Mouse (Mus musculus): ENCODE results near the gene Prdx5.
"Not testable (repeated sequence)": the region's sequence is repeated elsewhere in the genome, so short reads cannot be mapped to it uniquely, and the experiment has no call there.

Gene Prdx5

DNA sequence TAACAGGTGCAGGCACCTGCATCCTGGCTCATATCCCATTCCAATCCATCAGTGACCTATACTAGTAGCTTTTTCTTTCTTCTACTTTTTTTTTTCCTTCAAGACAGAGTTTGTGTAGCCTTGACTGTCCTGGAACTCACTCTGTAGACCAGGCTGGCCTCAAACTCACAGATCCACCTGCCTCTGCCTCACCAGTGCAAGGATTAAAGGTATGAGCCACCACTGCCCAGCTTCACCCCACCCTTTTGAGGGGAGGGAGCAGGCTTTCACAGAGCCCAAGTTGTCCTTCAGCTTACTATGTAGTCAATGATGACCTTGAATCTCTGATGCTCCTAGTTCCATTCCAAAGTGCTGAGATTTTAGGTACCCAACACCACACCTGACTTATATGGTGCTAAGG is 9.5 kb upstream of the Prdx5 start:
- no peak for DNase-seq (ENCODE audit: low spot score in 2 of 2)

GRCm38 (mm10) chr19:6918321-6918720 is 8.4 kb upstream of the Prdx5 start:
- DNase-seq (ENCODE audit: low spot score in 2 of 2) = no peak

- no peak for DNase-seq (ENCODE audit: low spot score in 2 of 2)
Observed at GRCm38 (mm10) chr19:6916496-6916895, 6.6 kb upstream of the Prdx5 start.

DNA sequence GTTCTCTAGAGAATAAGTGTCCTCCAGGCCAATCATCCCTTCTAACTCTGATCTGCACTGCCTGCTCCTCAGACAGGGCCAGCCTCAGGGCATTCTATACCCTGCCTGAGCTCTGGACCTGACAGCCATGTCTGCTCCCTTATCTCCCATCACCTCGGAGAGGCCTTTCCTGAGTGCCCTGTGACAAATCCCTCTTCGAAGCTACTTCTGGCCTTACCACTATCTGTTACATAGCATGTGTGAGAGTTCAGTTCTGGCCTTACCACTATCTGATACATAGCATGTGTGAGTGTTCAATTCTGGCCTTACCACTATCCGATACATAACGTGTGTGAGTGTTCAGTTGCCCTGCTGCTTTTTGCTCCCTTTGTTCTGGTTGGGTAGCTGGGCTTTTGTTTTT is 5.4 kb upstream of the Prdx5 start:
- DNase-seq (ENCODE audit: low spot score in 2 of 2) = no peak

- DNase-seq (ENCODE audit: low spot score in 2 of 2) = no peak
Observed at GRCm38 (mm10) chr19:6914540-6914939, 4.6 kb upstream of the Prdx5 start.

DNA sequence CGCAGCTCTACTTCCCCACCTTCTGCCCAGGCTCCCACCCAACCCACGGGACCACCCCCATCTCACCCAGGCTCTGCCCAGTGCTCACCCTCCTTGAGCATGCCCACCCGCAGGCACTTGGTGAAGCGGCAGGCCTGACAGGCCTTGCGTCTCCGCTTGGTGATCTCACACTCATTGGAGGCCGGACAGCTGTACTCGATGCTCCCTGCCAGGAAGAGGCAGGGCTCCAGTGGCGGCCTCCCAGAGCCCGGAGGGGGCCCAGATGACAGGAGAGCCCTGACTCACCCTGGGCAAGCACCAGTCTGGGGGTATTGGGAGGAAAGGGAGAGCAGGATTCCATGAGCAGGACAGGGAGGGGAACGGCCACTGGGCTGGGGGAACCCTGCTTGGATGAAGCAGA is 4.1 kb upstream of the Prdx5 start:
- DNase-seq (ENCODE audit: low spot score in 2 of 2) = no peak

GRCm38 (mm10) chr19:6913036-6913435 is 3.1 kb upstream of the Prdx5 start:
- no peak for DNase-seq (ENCODE audit: low spot score in 2 of 2)

DNA sequence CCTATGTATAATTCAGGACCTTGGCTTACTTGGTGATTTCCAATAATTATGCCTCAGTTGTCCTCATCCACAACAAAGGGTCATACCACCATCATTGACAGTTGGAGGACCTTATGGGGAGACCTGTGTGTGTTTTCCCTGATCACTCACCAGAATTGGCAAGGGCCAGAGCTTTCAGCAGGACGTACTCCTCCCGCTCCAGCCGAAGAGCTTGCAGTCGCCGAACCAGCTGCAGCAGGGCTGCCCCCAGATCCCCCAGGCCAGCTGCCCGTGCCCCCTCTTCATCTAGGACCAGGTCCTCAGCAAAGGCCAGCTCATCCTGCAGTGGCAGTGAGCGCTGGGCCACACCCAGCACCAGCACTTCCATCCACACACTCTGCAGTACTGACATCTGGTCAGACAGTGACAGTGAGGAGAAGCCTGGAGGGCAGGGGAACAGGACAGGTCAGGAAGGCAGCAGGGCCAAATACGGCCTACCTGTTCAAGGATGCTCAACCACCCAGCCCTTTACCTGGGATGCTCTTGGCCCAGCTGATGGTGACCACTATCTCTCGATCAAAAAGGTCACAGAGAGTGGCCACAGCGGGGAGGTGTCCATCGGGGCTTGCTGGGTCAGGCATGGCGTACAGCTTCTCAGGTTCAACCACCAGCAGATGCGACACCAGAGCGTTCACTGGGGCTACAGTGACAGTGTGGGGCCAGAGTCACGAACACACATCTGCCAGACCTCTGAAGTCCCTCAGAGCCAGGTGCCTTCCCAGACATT is 2.5 kb upstream of the Prdx5 start:
- DNase-seq (ENCODE audit: low spot score in 2 of 2) = no peak

DNA sequence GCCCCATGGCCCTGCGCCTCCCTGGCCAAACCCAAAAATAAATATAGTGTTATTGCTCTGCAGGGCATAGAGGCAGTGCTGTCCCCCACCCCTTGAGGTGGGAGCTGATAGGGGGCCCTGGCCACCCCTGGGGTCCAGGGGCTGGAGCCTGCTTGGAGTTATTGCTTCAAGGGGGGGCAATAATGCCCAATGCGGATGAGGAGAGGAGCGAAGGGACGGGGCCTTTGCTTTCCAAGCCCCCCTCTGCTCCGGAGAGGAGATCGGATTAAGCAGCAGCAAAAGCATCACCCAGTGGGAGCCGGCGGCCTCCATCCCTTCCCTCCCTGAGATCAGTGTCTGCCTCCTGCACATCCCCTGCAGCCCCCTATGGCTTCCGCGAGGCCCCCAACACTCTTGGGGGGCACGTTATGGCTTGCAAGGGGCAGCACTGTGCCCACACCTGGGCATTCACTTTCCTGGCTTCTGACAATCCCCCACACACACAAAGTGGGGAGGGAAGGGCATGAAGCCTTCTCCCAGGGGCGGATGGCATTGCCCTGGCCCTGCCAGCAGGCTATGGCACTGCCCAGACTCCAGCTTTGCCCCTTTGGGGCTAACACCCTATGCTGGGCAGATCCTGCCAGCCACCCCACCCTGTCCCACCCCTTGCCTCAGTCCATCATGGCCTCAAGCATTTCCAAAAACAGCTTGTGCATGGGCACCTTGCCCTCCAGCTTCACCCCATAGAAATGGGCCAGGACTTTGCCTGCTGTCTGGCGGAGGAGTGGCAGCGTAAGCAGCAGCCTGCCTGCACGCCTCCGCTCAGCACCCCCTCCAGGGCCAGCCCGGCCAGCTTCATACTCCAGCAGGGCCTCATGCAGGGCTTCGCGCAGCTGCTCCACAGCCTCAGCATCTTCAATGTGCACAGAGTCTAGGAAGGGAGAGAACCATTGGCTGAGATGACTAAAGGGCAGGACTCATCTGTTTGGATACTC is 1.5 kb upstream of the Prdx5 start:
- DNase-seq (ENCODE audit: low spot score in 2 of 2) = no peak

- not testable (repeated sequence) for DNase-seq (ENCODE audit: low spot score in 2 of 2)
Observed at GRCm38 (mm10) chr19:6910306-6910705, 400 bp upstream of the Prdx5 start.

DNA sequence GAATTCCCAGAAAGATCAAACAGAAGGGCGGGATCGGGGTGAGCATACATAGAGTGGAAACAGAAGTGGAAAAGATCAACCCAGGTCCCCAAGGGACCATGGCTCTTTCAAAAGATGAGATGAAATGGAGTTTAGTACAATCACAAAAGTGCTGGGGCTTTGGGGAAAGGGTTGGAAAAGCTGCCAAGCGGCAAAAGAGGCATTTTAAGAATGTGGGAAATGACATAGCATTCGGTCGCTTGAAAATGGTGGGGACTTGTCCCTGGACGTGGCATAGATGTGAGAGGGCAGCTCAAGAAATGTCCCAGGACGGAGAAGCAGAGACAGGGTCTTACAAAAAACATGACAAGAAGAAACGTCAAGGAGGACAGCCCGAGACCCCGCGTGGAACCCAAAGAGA is 885 bp downstream of the Prdx5 start:
- DNase-seq (ENCODE audit: low spot score in 2 of 2) = no peak

DNA sequence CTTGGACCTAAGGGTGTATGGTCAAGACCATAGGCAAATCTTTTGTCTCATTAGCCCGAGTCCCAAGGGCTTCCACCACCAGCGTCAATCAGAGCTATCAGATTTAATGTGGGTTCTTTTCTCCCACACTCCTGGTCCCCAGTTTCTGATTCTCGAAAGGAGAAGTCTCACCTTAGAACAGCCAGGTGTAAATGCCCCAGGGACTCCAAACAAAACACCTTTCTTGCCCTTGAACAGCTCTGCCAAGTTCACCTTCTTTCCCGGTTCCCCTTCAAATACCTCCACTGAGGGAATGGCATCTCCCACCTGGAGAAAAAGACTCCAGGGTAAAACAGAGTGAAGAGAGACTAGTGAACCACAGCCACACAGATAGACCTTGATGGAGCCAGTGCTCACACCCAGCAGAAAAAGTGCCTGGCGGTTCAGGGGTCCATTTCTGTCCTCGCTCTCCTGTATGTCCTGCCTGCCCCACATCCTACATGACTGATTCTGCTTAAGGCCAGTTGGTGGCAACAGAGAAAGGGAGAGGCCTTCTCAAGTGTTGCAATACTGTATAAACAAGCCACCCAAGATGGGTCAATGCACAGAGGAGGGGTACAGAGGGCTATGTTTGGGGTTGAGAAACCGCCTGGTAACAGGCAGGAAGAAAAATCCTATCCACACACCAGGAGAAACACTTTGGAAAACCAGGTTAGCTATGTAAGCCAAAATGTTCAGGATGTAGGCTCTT is 1.9 kb downstream of the Prdx5 start:
- DNase-seq (ENCODE audit: low spot score in 2 of 2) = no peak

GRCm38 (mm10) chr19:6907094-6907493 is 2.8 kb downstream of the Prdx5 start:
- DNase-seq (ENCODE audit: low spot score in 2 of 2) = no peak

DNA sequence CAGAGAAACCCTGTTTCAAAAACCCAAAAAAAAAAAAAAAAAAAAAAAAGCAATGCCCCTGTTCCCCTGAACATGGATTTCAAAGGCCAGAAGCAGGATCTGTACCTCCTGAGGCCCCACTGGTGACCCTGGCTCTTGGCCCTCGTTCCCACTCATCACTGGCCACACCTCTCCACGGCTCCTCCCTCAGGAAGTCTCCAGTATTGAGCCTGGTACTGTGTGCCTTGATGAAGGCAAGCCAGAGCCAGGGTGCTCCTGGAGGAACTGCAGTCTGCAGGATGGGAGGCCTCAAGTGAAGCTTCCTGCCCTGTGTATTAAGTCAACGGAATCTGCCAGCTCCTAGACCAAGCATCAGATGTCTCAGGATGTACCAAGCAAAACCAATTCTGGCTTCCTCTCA is 3.7 kb downstream of the Prdx5 start:
- no peak for DNase-seq (ENCODE audit: low spot score in 2 of 2)

DNA sequence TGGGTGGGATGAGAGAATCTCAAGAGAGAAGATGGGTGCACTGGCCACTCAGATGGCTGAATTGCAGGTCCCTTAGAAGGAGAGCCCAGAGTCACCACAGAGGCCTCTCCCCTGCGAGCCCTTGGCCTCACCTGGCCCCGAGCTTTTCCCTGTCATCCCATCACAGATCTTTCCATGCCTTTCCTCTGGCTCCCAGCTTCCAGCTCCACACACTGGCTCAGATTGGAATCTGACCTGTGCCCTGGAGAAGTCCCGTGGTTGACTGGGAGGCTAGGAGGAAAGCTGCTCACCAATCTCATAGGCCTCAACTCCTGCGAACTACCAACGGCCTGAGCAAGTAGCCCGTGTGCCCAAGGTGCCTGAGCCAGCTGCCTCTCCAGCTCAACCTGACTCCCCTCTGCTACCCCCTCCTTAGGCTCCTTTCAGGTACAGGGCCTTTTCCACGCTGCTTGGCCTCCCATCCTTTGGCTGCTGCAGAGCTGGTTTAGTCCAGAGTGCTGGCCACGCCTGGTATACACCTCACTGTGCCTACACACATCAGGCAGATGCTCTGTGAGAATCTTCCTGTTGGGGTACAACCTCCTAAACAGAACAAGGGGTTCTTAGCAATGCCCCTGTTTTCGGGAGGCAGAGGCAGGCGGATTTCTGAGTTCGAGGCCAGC is 4.3 kb downstream of the Prdx5 start:
- no peak for DNase-seq (ENCODE audit: low spot score in 2 of 2)

- DNase-seq (ENCODE audit: low spot score in 2 of 2) = no peak
Observed at GRCm38 (mm10) chr19:6904846-6905245, 5.1 kb downstream of the Prdx5 start.

DNA sequence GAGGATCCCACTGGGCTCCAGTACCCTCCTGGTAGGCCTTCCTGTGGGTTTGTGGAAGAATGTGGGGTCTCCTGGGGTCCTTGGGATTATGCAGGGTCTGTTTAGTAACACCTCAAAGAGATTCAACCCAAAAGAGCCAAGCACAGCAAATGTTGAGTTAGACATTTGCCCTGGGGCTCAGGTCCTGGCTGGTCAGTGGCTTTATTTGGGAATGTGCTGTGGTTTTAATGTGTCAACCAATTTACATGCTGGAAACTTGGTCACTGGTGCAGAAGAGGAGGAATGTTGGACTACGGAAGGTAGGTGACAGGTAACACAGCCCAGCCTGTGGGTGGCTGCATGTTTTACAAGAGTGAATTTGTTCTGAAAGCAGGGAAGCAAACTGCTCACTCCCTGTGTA is 6.9 kb downstream of the Prdx5 start:
- DNase-seq (ENCODE audit: low spot score in 2 of 2) = no peak

- DNase-seq (ENCODE audit: low spot score in 2 of 2) = no peak
Observed at GRCm38 (mm10) chr19:6899641-6900040, 10.3 kb downstream of the Prdx5 start.

GRCm38 (mm10) chr19:6895608-6896305 is 14.1 kb downstream of the Prdx5 start:
- not testable (repeated sequence) for DNase-seq (ENCODE audit: low spot score in 2 of 2)

- DNase-seq (ENCODE audit: low spot score in 2 of 2) = no peak
Observed at GRCm38 (mm10) chr19:6893731-6894451, 16.0 kb downstream of the Prdx5 start.

All from right cerebral cortex, postnatal 36 days (tissue).